Mouse (Mus musculus) lung, adult 2 months (tissue): Measurements from ENCODE around the gene Atg4c. TPM values are rescaled to one million over a fixed set of nuclear protein-coding genes. Genes with fewer than 3 reads are reported as not detected.

Source experiments
- DNase-seq: peaks from one replicate; pipeline ENCODE4 v3.0.0; 2022
- H3K4me1 ChIP-seq: fragments of 200-500 bp; 2 replicates; pipeline ENCODE4 v1.6.1; 2011; ENCODE audit warnings: low read length; ENCODE audit not compliant: control insufficient read depth, insufficient read depth
- H3K4me3 ChIP-seq: fragments of 200-500 bp; replicated peaks from 2 replicates; pipeline ENCODE3; 2011; ENCODE audit warnings: low read depth, mild to moderate bottlenecking, control low read depth, low read length; ENCODE audit errors: extremely low read depth
- CTCF ChIP-seq: fragments of 200-500 bp; IDR thresholded peaks from 2 replicates; pipeline ENCODE4 v1.5.1; 2011; ENCODE audit warnings: mild to moderate bottlenecking, low read length, control low read depth; ENCODE audit not compliant: insufficient read depth
- POLR2A ChIP-seq: fragments of 200-500 bp; IDR thresholded peaks from 2 replicates; pipeline ENCODE4 v1.6.1; 2011; ENCODE audit warnings: low read depth, mild to moderate bottlenecking, control low read depth, low read length, borderline replicate concordance; ENCODE audit errors: extremely low read depth
- WGBS: fragments of 180-500 bp; shearing (Covaris S2); methylation state at CpG from one replicate; pipeline ENCODE4 v1.1.7; 2018; 5-methylcytosine and 5-hydroxymethylcytosine counted together
- polyA plus RNA-seq: library from polyadenylated mRNA; depleted of rRNA; stranded (reverse); fragments of >200 nt; gene quantifications from 2 replicates; pipeline ENCODE4 v1.2.3, GENCODE M21; 2012; rRNA removed

Atg4c gene
- polyA plus RNA-seq, 1 experiment = 4.6 TPM

DNA sequence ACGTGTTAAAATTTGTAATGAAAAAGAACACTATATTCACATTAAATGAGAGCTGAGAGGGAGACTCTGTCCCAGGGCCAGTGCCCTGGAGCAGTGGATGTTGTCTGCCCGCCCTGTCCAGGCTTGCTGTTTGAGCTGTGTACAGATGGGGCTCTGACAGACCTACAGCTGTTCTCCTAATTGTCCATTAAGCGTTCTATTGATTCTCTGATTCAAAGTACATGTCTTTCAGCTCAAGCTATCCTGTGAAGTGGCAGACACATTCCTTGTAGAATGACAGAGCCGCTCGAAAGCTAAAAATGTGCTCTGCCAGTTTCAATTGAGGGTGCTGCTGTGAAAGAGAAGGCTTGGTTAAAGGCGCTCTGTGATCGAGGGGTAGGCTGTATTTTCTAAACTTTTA is 80.2 kb downstream of the Atg4c start:
- no peak overlapping the region for H3K4me3 ChIP-seq
- H3K4me1 ChIP-seq = no peaks in the 10 kb centered on the region
- TF ChIP-seq CTCF (no peak), POLR2A (no peak)
- DNase-seq = no peak
- 85% methylated on average over 7 of the region's 7 CpGs for WGBS

DNA sequence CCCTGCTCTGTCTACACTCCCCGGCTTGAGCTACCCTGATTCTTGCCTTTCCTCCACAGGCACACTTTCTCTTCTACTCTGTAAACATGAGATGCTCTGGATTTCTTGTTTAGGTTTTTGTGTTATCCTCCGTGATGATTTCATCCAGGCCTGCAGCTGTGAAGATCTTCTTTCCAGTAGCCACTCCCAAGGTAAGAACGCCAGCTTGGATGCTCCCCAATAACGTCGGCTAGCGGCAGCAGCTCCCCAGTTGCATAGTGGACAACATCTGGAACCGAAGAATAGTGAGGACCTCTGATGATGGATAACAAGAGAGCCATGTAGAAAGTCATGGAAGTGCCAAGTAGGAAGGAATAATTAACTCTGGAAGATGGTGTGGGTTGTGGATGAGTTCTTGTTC is 85.1 kb downstream of the Atg4c start:
- 81% methylated on average over 7 of the region's 7 CpGs for WGBS
- no peak overlapping the region for H3K4me3 ChIP-seq
- no peaks in the 10 kb centered on the region for H3K4me1 ChIP-seq
- no peak for TF ChIP-seq POLR2A
- TF ChIP-seq CTCF = no peak
- no peak for DNase-seq

DNA sequence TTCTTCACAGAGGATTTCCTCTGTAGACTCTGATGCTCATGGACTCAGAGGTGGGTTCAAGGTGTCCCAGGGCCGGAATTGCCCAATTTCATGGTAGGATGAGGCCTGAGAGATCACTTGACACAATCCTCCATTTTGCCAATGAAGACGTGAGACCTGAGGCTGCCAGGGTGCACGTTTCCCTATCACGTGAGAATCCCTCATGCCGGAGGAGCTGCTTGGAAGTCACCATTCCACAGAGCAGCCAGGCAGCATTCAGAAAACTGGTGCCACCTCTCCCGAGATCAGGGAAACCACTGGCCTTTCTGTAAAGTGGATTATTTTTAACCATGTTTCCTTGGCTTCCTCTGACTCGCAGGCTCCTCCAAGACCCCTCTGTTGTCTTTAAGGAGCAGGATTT is 88.0 kb downstream of the Atg4c start:
- no peak for DNase-seq
- H3K4me1 ChIP-seq = no peaks in the 10 kb centered on the region
- TF ChIP-seq CTCF (no peak), POLR2A (no peak)
- 74% methylated on average over 7 of the region's 7 CpGs for WGBS
- H3K4me3 ChIP-seq = no peak overlapping the region

DNA sequence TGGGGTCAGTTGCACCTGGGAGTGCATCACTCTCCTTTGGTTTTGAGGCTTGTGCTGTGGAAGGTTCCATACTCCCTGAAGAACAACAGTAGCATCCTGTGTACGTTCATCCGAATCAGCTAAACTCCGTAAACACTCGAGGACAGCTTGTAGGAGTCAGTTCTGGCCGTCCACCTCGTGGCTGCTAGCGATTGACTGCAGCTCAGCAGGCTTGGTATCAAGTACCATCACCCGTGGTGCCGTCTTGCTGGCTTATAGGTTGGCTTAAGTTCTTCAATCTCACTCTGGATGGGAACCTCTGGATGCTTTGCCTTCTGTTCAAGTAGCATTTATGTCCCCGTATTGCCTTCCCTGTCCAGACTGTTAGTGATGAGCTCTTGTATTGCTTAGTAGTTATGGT is 95.6 kb downstream of the Atg4c start:
- Histone ChIP-seq H3K4me1 (no peaks in the 10 kb centered on the region), H3K4me3 (no peak overlapping the region)
- no peak for DNase-seq
- TF ChIP-seq CTCF = no peak
- no peak for TF ChIP-seq POLR2A
- WGBS = 83% methylated on average over 10 of the region's 10 CpGs

DNA sequence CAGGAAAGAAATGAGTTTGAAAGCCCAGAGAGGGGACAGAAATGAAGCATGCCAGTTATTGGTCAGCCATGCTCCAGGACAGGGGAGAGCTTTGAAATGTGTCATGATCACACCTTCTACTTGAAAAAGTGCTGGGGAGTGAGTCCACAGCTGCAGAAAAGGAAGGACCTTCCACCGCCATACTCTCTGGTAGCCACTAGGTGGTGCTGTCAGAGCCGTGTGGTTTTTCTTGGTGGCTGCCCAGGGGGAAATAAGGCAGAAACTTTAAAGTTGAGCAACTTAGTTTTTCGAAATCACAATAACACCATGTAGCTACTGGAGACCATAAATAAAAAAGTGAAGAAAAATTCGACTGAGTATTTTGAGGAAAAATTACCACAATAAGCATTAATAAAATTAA is 104.9 kb downstream of the Atg4c start:
- DNase-seq = peak; percentile 13
- 6% methylated on average over 4 of the region's 4 CpGs for WGBS
- no peaks in the 10 kb centered on the region for H3K4me1 ChIP-seq
- H3K4me3 ChIP-seq = no peak overlapping the region
- TF ChIP-seq POLR2A = no peak
- TF ChIP-seq CTCF = peak; percentile 79

DNA sequence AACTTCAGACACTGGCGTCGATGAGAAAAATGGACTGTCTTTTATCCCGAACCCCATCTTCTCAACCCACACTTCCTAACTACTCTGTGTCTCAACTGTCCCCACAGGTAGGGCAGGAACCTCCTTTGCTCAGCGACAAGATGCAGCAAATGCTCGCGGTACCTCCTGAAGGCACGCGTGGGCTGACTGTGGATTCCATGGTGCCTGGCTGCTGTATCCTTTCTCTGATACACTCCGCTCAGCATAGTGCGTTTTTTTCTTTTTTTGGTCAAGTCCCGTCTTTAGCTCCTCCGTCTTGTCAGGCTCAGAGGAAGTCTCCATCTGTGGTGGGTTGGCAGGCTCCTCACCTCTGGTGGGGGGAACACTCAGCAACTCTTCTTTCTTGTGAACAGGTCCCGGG is 111.1 kb downstream of the Atg4c start:
- TF ChIP-seq POLR2A = no peak
- no peak for TF ChIP-seq CTCF
- 87% methylated on average over 13 of the region's 13 CpGs for WGBS
- no peak for DNase-seq
- Histone ChIP-seq H3K4me1 (no peaks in the 10 kb centered on the region), H3K4me3 (no peak overlapping the region)

Other genes starting within 250 kb of the Atg4c start
- 0.26 TPM in 1 of 2 replicates, not detected in the other for gene Angptl3, start 163.0 kb upstream of the Atg4c start, polyA plus RNA-seq
- gene Dock7, start 73.0 kb upstream of the Atg4c start, polyA plus RNA-seq = 25.7 and 38.0 TPM in 2 replicates
- 0.19 and 0.26 TPM in 2 replicates for gene Gm12689, start 102.0 kb downstream of the Atg4c start, polyA plus RNA-seq